Mouse (Mus musculus): ENCODE measurements at regions not wholly inside any gene's neighbourhood (a gene's known extent, or its start where the extent isn't known, plus 50 kb on each side); places are given as distances from the start of the nearest gene placed in this dataset.

DNA sequence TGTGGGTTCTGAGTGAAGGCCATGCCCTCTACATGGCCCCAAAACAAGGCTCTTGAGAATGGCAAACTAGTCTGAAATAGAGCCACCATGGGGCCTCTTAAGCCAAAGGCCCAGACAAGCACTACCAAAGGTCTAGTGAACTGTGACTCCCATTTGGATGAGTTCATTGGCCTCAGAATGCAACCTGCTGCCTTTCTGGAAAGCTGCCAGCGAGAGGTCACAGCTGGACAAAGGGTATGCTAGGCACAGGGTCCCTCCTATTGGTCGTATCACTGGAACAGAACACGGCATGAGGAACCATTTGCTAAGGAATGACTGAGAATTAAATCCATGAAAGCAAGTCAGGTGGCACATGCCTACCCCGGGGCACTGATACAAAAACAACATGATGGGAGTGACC is 98.5 kb upstream of the Pou3f3 start:
- H3K36me3 ChIP-seq (ENCODE audit: control insufficient read depth in 1 of 2, insufficient read depth in 2 of 2, low read length in 2 of 2): no peaks in the 10 kb centered on the region
- TF ChIP-seq MYB (IDR thresholded peaks at IDR 0.05; ENCODE audit: low read depth, low read length): no peak
- no peak for TF ChIP-seq ZC3H11A (IDR thresholded peaks at IDR 0.05; ENCODE audit: low read depth, low read length)
- TF ChIP-seq KAT2A (conservative IDR thresholded peaks at IDR 0.05; ENCODE audit: low read depth, low read length): no peak
- no peak for TF ChIP-seq CHD1 (IDR thresholded peaks at IDR 0.05; ENCODE audit: low read depth, low read length)
- TF ChIP-seq CHD2 (IDR thresholded peaks at IDR 0.05; ENCODE audit: low read length): no peak
- TF ChIP-seq TAL1 (IDR thresholded peaks at IDR 0.05; ENCODE audit: low read length): no peak
- no peak for TF ChIP-seq POLR2AphosphoS2 (IDR thresholded peaks at IDR 0.05; ENCODE audit: low read length)
- no peak for TF ChIP-seq UBTF (IDR thresholded peaks at IDR 0.05; ENCODE audit: borderline replicate concordance, insufficient read depth, low read depth, low read length)
- TF ChIP-seq MYC (IDR thresholded peaks at IDR 0.05; ENCODE audit: low read depth, low read length): no peak
- TF ChIP-seq SIN3A (IDR thresholded peaks at IDR 0.05; ENCODE audit: low read length): no peak
- TF ChIP-seq ELF1 (IDR thresholded peaks at IDR 0.05; ENCODE audit: low read depth, low read length): no peak
- TF ChIP-seq MEF2A (IDR thresholded peaks at IDR 0.05; ENCODE audit: extremely low read depth, insufficient replicate concordance, low read depth, low read length, poor library complexity, severe bottlenecking): no peak
- TF ChIP-seq RCOR1 (IDR thresholded peaks at IDR 0.05; ENCODE audit: low read depth, low read length): no peak
- no peak for TF ChIP-seq E2F4 (IDR thresholded peaks at IDR 0.05; ENCODE audit: borderline replicate concordance, low read depth, low read length)
- TF ChIP-seq GABPA (IDR thresholded peaks at IDR 0.05; ENCODE audit: low read depth, low read length): no peak
- TF ChIP-seq MAFK (IDR thresholded peaks at IDR 0.05; ENCODE audit: borderline replicate concordance, low read depth, low read length): no peak
- no peaks in the 10 kb centered on the region for H3K9me3 ChIP-seq (replicated peaks; ENCODE audit: insufficient read depth, low read length)
- no peak overlapping the region for H3K9ac ChIP-seq (ENCODE audit: control insufficient read depth, low read depth, low read length, poor library complexity, severe bottlenecking)
- no peaks in the 10 kb centered on the region for H3K79me2 ChIP-seq (ENCODE audit: control insufficient read depth, insufficient read depth, low read length, poor library complexity)
- H3K4me1 ChIP-seq (ENCODE audit: control insufficient read depth in 1 of 2, insufficient read depth in 2 of 2, low read length in 2 of 2): no peaks in the 10 kb centered on the region
- H3K27ac ChIP-seq (ENCODE audit: control insufficient read depth, low read depth, low read length): no peak overlapping the region
- no peak overlapping the region for H3K4me3 ChIP-seq (ENCODE audit: control insufficient read depth in 1 of 2, insufficient read depth in 1 of 2, low read depth in 2 of 2, low read length in 2 of 2)
- no peak for DNase-seq (ENCODE audit: low read depth, low spot score)
- no peaks in the 10 kb centered on the region for H3K27me3 ChIP-seq (ENCODE audit: control insufficient read depth in 1 of 2, insufficient read depth in 2 of 2, low read length in 2 of 2)

DNA sequence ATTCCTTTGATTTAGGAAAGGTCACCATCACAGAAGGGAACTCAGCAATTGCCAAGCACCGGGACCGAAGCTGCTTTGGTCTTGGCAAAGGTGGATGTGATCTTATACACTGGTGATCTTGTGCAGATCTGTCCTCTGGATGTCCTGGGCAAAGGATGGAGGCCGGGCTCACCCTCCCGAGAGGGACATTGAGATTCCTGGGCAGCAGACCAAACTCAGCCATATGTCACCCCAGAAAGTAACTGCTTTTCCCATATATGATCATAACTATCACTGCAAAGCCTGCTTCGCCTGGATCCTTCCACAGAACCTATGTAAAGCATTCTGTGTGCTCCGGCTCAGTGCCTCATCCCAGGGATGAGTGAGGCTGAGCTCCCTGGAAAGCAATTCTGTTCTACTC is 96.3 kb upstream of the Pou3f3 start:
- Histone ChIP-seq H3K4me3 (ENCODE audit: control insufficient read depth in 1 of 2, insufficient read depth in 1 of 2, low read depth in 2 of 2, low read length in 2 of 2) (no peak overlapping the region), H3K4me1 (ENCODE audit: control insufficient read depth in 1 of 2, insufficient read depth in 2 of 2, low read length in 2 of 2) (no peaks in the 10 kb centered on the region), H3K27ac (ENCODE audit: control insufficient read depth, low read depth, low read length) (no peak overlapping the region), H3K9me3 (replicated peaks; ENCODE audit: insufficient read depth, low read length) (no peaks in the 10 kb centered on the region), H3K9ac (ENCODE audit: control insufficient read depth, low read depth, low read length, poor library complexity, severe bottlenecking) (no peak overlapping the region), H3K79me2 (ENCODE audit: control insufficient read depth, insufficient read depth, low read length, poor library complexity) (no peaks in the 10 kb centered on the region), H3K27me3 (ENCODE audit: control insufficient read depth in 1 of 2, insufficient read depth in 2 of 2, low read length in 2 of 2) (no peaks in the 10 kb centered on the region), H3K36me3 (ENCODE audit: control insufficient read depth in 1 of 2, insufficient read depth in 2 of 2, low read length in 2 of 2) (no peaks in the 10 kb centered on the region)
- DNase-seq (ENCODE audit: low read depth, low spot score): no peak
- TF ChIP-seq MEF2A (IDR thresholded peaks at IDR 0.05; ENCODE audit: extremely low read depth, insufficient replicate concordance, low read depth, low read length, poor library complexity, severe bottlenecking): no peak
- TF ChIP-seq USF2 (IDR thresholded peaks at IDR 0.05; ENCODE audit: borderline replicate concordance in 1 of 2, insufficient read depth in 1 of 2, low read depth in 1 of 2, low read length in 2 of 2): no peak
- no peak for TF ChIP-seq JUND (IDR thresholded peaks at IDR 0.05; ENCODE audit: low read depth, low read length)
- no peak for TF ChIP-seq CHD2 (IDR thresholded peaks at IDR 0.05; ENCODE audit: low read length)

Measured in MEL (cell line).